Mouse (Mus musculus): ENCODE measurements around the gene Gm13691. TPM values are rescaled to one million over a fixed set of nuclear protein-coding genes. Genes with fewer than 3 reads are reported as not detected.
"Not testable (repeated sequence)": the region's sequence is repeated elsewhere in the genome, so short reads cannot be mapped to it uniquely, and the experiment has no call there.

The Gm13691 gene
- not detected in 2 replicates for polyA plus RNA-seq (2015; fragmentation: Nextera tagmentation; extraction: Ambion mirVana)

DNA sequence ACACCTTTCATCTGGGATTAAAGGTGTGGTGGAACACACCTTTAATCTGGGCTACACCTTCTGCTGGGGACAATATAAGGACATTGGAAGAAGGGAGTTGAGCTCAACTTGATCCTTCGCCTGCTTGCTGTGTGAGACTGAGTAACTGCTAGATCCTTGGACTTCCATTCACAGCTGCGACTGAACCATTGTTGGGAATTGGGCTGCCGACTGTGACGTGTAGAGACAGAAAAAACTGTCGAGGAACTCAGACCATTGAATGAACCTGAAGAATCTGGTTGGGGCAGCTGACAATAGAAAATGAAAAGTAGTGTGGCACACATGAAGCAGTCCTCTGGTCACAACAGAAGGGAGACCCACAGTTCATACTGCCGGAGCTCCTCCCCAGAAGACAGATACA is at the start of gene Gm13691:
Gene Gm13691 (plus strand): TSS at position 301 of the 400 bp plus-strand sequence.
- not testable (repeated sequence) for H3K36me3 ChIP-seq; H3K9ac ChIP-seq (replicated peaks); H3K4me2 ChIP-seq (replicated peaks); ATAC-seq (replicated peaks); H3K27ac ChIP-seq (replicated peaks); H3K4me1 ChIP-seq; H3K9me3 ChIP-seq; H3K4me3 ChIP-seq; H3K27me3 ChIP-seq
- no CpG with 5 or more reads among the region's 6 CpGs for WGBS

- H3K4me2 ChIP-seq (replicated peaks), result peak within 1 kb of the TSS; percentile 51
- ATAC-seq (replicated peaks), result peak; percentile 99
- under 1% methylated on average over 20 of the region's 20 CpGs for WGBS
- no peaks in the 10 kb centered on the region for H3K9me3 ChIP-seq
- peaks cover 12% of the 10 kb centered on the region for H3K4me1 ChIP-seq
- peak within 1 kb of the TSS; percentile 29 for H3K27ac ChIP-seq (replicated peaks)
- no peaks in the 10 kb centered on the region for H3K27me3 ChIP-seq
- peak within 1 kb of the TSS; percentile 7; the same call in 1 of the 2 replicates for H3K9ac ChIP-seq (replicated peaks)
- H3K36me3 ChIP-seq, result no peaks in the 10 kb centered on the region
- H3K4me3 ChIP-seq, result peak within 1 kb of the TSS; percentile 38
These were observed 49.4 kb upstream of the Gm13691 start, which contains the start of gene Zswim2 for GRCm38 (mm10) chr2:83940931-83941361. Gene Zswim2 (minus strand): TSS chr2:83941228.

GRCm38 (mm10) chr2:83941378-83941777 is 49.0 kb upstream of the Gm13691 start:
- Histone ChIP-seq H3K4me1 (peaks cover 12% of the 10 kb centered on the region), H3K4me2 (replicated peaks) (peak overlapping the region; percentile 51), H3K36me3 (no peaks in the 10 kb centered on the region), H3K9me3 (no peaks in the 10 kb centered on the region), H3K27ac (replicated peaks) (peak overlapping the region; percentile 29), H3K27me3 (no peaks in the 10 kb centered on the region), H3K4me3 (peak overlapping the region; percentile 38), H3K9ac (replicated peaks) (peak overlapping the region; percentile 7; the same call in 1 of the 2 replicates)
- WGBS, result 31% methylated on average over 3 of the region's 3 CpGs
- peak; percentile 65 for ATAC-seq (replicated peaks)

- Histone ChIP-seq H3K4me1 (peaks cover 12% of the 10 kb centered on the region), H3K27me3 (no peaks in the 10 kb centered on the region), H3K36me3 (no peaks in the 10 kb centered on the region), H3K4me3 (no peak overlapping the region), H3K4me2 (replicated peaks) (no peak overlapping the region), H3K9me3 (no peaks in the 10 kb centered on the region), H3K27ac (replicated peaks) (no peak overlapping the region), H3K9ac (replicated peaks) (no peak overlapping the region)
- WGBS, result 80% methylated on average over 4 of the region's 4 CpGs
- no peak for ATAC-seq (replicated peaks)
These were observed 48.6 kb upstream of the Gm13691 start for GRCm38 (mm10) chr2:83941792-83942191.

GRCm38 (mm10) chr2:83955393-83955792 is 35.0 kb upstream of the Gm13691 start, which contains the start of gene Gm13698:
Gene Gm13698 (plus strand): TSS chr2:83955693.
- ATAC-seq (replicated peaks); H3K36me3 ChIP-seq; H3K27ac ChIP-seq (replicated peaks); H3K4me1 ChIP-seq; H3K4me2 ChIP-seq (replicated peaks); H3K9me3 ChIP-seq; H3K9ac ChIP-seq (replicated peaks); H3K27me3 ChIP-seq; H3K4me3 ChIP-seq: not testable (repeated sequence)
- no CpG with 5 or more reads among the region's 6 CpGs for WGBS

GRCm38 (mm10) chr2:83961203-83961602 is 29.1 kb upstream of the Gm13691 start, which contains the start of gene Gm13693:
Gene Gm13693 (plus strand): TSS chr2:83961503.
- not testable (repeated sequence) for ATAC-seq (replicated peaks); H3K9ac ChIP-seq (replicated peaks); H3K4me1 ChIP-seq; H3K27me3 ChIP-seq; H3K9me3 ChIP-seq; H3K4me3 ChIP-seq; H3K27ac ChIP-seq (replicated peaks); H3K36me3 ChIP-seq; H3K4me2 ChIP-seq (replicated peaks)
- no CpG with 5 or more reads among the region's 6 CpGs for WGBS

DNA sequence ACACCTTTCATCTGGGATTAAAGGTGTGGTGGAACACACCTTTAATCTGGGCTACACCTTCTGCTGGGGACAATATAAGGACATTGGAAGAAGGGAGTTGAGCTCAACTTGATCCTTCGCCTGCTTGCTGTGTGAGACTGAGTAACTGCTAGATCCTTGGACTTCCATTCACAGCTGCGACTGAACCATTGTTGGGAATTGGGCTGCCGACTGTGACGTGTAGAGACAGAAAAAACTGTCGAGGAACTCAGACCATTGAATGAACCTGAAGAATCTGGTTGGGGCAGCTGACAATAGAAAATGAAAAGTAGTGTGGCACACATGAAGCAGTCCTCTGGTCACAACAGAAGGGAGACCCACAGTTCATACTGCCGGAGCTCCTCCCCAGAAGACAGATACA is 23.3 kb upstream of the Gm13691 start, which contains the start of gene Gm13695:
Gene Gm13695 (plus strand): TSS at position 301 of the 400 bp plus-strand sequence.
- not testable (repeated sequence) for H3K4me2 ChIP-seq (replicated peaks); ATAC-seq (replicated peaks); H3K9me3 ChIP-seq; H3K9ac ChIP-seq (replicated peaks); H3K27ac ChIP-seq (replicated peaks); H3K36me3 ChIP-seq; H3K27me3 ChIP-seq; H3K4me3 ChIP-seq; H3K4me1 ChIP-seq
- WGBS, result no CpG with 5 or more reads among the region's 6 CpGs

GRCm38 (mm10) chr2:83972823-83973222 is 17.5 kb upstream of the Gm13691 start, which contains the start of gene Gm13696:
Gene Gm13696 (plus strand): TSS chr2:83973123.
- H3K27me3 ChIP-seq; H3K4me3 ChIP-seq; H3K4me1 ChIP-seq; H3K4me2 ChIP-seq (replicated peaks); H3K27ac ChIP-seq (replicated peaks); H3K9me3 ChIP-seq; H3K9ac ChIP-seq (replicated peaks); ATAC-seq (replicated peaks); H3K36me3 ChIP-seq: not testable (repeated sequence)
- WGBS, result no CpG with 5 or more reads among the region's 6 CpGs

DNA sequence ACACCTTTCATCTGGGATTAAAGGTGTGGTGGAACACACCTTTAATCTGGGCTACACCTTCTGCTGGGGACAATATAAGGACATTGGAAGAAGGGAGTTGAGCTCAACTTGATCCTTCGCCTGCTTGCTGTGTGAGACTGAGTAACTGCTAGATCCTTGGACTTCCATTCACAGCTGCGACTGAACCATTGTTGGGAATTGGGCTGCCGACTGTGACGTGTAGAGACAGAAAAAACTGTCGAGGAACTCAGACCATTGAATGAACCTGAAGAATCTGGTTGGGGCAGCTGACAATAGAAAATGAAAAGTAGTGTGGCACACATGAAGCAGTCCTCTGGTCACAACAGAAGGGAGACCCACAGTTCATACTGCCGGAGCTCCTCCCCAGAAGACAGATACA is 11.7 kb upstream of the Gm13691 start, which contains the start of gene Gm13694:
Gene Gm13694 (plus strand): TSS at position 301 of the 400 bp plus-strand sequence.
- not testable (repeated sequence) for ATAC-seq (replicated peaks); H3K4me3 ChIP-seq
- WGBS, result no CpG with 5 or more reads among the region's 6 CpGs

GRCm38 (mm10) chr2:83984443-83984842 is 5.9 kb upstream of the Gm13691 start, which contains the start of gene Gm13697:
Gene Gm13697 (plus strand): TSS chr2:83984743.
- ATAC-seq (replicated peaks); H3K9me3 ChIP-seq; H3K4me2 ChIP-seq (replicated peaks); H3K4me1 ChIP-seq; H3K9ac ChIP-seq (replicated peaks); H3K27ac ChIP-seq (replicated peaks); H3K27me3 ChIP-seq; H3K4me3 ChIP-seq; H3K36me3 ChIP-seq: not testable (repeated sequence)
- WGBS, result no CpG with 5 or more reads among the region's 6 CpGs

More for the DNA sequence above, 11.7 kb upstream of the Gm13691 start, which contains the start of gene Gm13694:
- H3K27me3 ChIP-seq; H3K9ac ChIP-seq (replicated peaks); H3K36me3 ChIP-seq; H3K27ac ChIP-seq (replicated peaks); H3K4me1 ChIP-seq; H3K9me3 ChIP-seq; H3K4me2 ChIP-seq (replicated peaks): not testable (repeated sequence)

- ATAC-seq (replicated peaks); H3K4me1 ChIP-seq; H3K36me3 ChIP-seq; H3K27me3 ChIP-seq; H3K9me3 ChIP-seq; H3K4me2 ChIP-seq (replicated peaks); H3K27ac ChIP-seq (replicated peaks); H3K9ac ChIP-seq (replicated peaks); H3K4me3 ChIP-seq: not testable (repeated sequence)
- 66% methylated on average over 8 of the region's 9 CpGs for WGBS
These were observed 3.4 kb downstream of the Gm13691 start for GRCm38 (mm10) chr2:83993639-83994255.

DNA sequence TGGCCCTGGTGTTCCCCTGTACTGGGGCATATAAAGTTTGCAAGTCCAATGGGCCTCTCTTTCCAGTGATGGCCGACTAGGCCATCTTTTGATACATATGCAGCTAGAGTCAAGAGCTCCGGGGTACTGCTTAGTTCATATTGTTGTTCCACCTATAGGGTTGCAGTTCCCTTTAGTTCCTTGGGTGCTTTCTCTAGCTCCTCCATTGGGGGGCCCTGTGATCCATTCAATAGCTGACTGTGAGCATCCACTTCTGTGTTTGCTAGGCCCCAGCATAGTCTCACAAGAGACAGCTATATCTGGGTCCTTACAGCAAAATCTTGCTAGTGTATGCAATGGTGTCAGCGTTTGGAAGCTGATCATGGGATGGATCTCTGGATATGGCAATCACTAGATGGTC is 4.2 kb downstream of the Gm13691 start:
- not testable (repeated sequence) for H3K9me3 ChIP-seq; H3K27ac ChIP-seq (replicated peaks); H3K27me3 ChIP-seq; ATAC-seq (replicated peaks); H3K4me2 ChIP-seq (replicated peaks); H3K9ac ChIP-seq (replicated peaks); H3K4me1 ChIP-seq; H3K36me3 ChIP-seq; H3K4me3 ChIP-seq
- WGBS, result 93% methylated on average over 3 of the region's 3 CpGs
